Mouse (Mus musculus) liver, embryonic 16.5 days (tissue): ENCODE measurements around the gene Psmb10. TPM values are rescaled to one million over a fixed set of nuclear protein-coding genes. Genes with fewer than 3 reads are reported as not detected.

Experiments used
- ATAC-seq: fragments of 200-750 bp; cut with Nextera tagmentation; 2 replicates; pipeline ENCODE4 v1.8.0; 2017; ENCODE audit warnings: low read depth, mild to moderate bottlenecking, moderate number of reproducible peaks, moderate library complexity
- H3K27ac ChIP-seq: fragments of 300-500 bp; sonication (generic); 2 replicates; pipeline ENCODE4 v1.5.1; 2014; ENCODE audit warnings: mild to moderate bottlenecking, low read length
- H3K27me3 ChIP-seq: fragments of 300-500 bp; sonication (generic); 2 replicates; pipeline ENCODE4 v1.6.1; 2014; ENCODE audit warnings: low read depth, low read length, mixed read lengths; ENCODE audit not compliant: control insufficient read depth, insufficient read depth
- H3K36me3 ChIP-seq: fragments of 300-500 bp; sonication (generic); 2 replicates; pipeline ENCODE4 v1.6.1; 2014; ENCODE audit warnings: mild to moderate bottlenecking; ENCODE audit not compliant: control insufficient read depth, insufficient read depth
- H3K4me1 ChIP-seq: fragments of 300-500 bp; sonication (generic); 2 replicates; pipeline ENCODE4 v1.6.1; 2014; ENCODE audit warnings: low read depth, low read length, mixed read lengths; ENCODE audit not compliant: control insufficient read depth
- H3K4me2 ChIP-seq: fragments of 300-500 bp; sonication (generic); 2 replicates; pipeline ENCODE4 v1.6.1; 2014; ENCODE audit warnings: low read depth, low read length, mixed read lengths
- H3K4me3 ChIP-seq: fragments of 300-500 bp; sonication (generic); 2 replicates; pipeline ENCODE4 v1.5.1; 2014; ENCODE audit warnings: low read depth, mild to moderate bottlenecking, low read length
- H3K9ac ChIP-seq: fragments of 300-500 bp; sonication (generic); 2 replicates; pipeline ENCODE4 v1.6.1; 2014; ENCODE audit warnings: low read depth, low read length
- H3K9me3 ChIP-seq: fragments of 300-500 bp; sonication (generic); replicated peaks from 2 replicates; pipeline ENCODE4 v1.6.1; 2016; ENCODE audit warnings: low read length; ENCODE audit not compliant: control insufficient read depth
- WGBS: fragments of 180-500 bp; shearing (Covaris S2); extraction: QIAGEN DNeasy Blood & Tissue Kit; methylation state at CpG from one replicate; pipeline ENCODE4 v1.1.7; 2014; ENCODE audit not compliant: insufficient replicate concordance; 5-methylcytosine and 5-hydroxymethylcytosine counted together
- microRNA-seq: library from miRNA; unstranded; fragments of <30 nt; microRNA quantifications from one replicate; pipeline ENCODE4, GENCODE M21; 2016
- polyA plus RNA-seq: library from polyadenylated mRNA; unstranded; fragments of >200 nt; fragmentation: Nextera tagmentation; extraction: Ambion mirVana; gene quantifications from 2 replicates; pipeline ENCODE4 v1.2.1, GENCODE M21; 2015

The Psmb10 gene
- polyA plus RNA-seq, 1 experiment from 2014 or later: 40.6 TPM

GRCm38 (mm10) chr8:105893339-105893738 lies 44.9 kb downstream of the Psmb10 start, which contains the start of gene Nrn1l:
TSS of gene Nrn1l (plus strand) at chr8:105893567.
- peak; percentile 72 for ATAC-seq
- H3K9me3 ChIP-seq: no peaks in the 10 kb centered on the region
- no peak within 1 kb of the TSS for H3K9ac ChIP-seq
- H3K27me3 ChIP-seq: no peaks in the 10 kb centered on the region
- 40% methylated on average over 11 of the region's 11 CpGs for WGBS
- H3K4me3 ChIP-seq: no peak within 1 kb of the TSS
- H3K27ac ChIP-seq: no peak within 1 kb of the TSS
- peaks cover 33% of the 10 kb centered on the region for H3K36me3 ChIP-seq
- no peak within 1 kb of the TSS for H3K4me2 ChIP-seq
- no peaks in the 10 kb centered on the region; the same call in 1 of the 2 replicates for H3K4me1 ChIP-seq

DNA sequence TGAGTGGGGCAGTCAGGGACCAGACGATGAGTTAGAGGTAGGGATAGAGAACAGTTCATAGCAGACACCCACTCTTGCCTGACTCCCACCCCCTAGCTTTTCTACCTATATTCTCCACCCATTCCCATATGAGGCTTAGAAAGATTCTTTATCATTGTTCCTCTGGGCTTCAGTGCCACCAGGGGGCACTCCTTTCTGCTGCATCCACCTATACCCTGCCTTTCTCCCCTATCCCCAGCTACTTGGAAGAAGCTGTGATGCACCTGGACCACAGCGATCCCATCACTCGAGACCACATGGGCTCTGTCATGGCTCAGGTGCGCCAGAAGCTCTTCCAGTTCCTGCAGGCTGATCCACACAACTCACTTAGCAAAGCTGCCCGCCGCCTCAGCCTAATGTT lies 45.8 kb downstream of the Psmb10 start:
- no peak for ATAC-seq
- 77% methylated on average over 6 of the region's 6 CpGs for WGBS
- Histone ChIP-seq H3K27ac (no peak overlapping the region), H3K36me3 (peaks cover 42% of the 10 kb centered on the region), H3K4me1 (no peaks in the 10 kb centered on the region), H3K27me3 (no peaks in the 10 kb centered on the region), H3K4me3 (no peak overlapping the region), H3K9ac (no peak overlapping the region), H3K4me2 (no peak overlapping the region), H3K9me3 (no peaks in the 10 kb centered on the region)

GRCm38 (mm10) chr8:105890870-105891269 lies 47.4 kb downstream of the Psmb10 start:
- WGBS: 77% methylated on average over 6 of the region's 6 CpGs
- no peak overlapping the region for H3K4me3 ChIP-seq
- H3K4me1 ChIP-seq: no peaks in the 10 kb centered on the region
- no peaks in the 10 kb centered on the region for H3K9me3 ChIP-seq
- peaks cover 57% of the 10 kb centered on the region for H3K36me3 ChIP-seq
- ATAC-seq: no peak
- H3K27ac ChIP-seq: no peak overlapping the region
- no peak overlapping the region for H3K4me2 ChIP-seq
- H3K9ac ChIP-seq: no peak overlapping the region
- H3K27me3 ChIP-seq: no peaks in the 10 kb centered on the region

DNA sequence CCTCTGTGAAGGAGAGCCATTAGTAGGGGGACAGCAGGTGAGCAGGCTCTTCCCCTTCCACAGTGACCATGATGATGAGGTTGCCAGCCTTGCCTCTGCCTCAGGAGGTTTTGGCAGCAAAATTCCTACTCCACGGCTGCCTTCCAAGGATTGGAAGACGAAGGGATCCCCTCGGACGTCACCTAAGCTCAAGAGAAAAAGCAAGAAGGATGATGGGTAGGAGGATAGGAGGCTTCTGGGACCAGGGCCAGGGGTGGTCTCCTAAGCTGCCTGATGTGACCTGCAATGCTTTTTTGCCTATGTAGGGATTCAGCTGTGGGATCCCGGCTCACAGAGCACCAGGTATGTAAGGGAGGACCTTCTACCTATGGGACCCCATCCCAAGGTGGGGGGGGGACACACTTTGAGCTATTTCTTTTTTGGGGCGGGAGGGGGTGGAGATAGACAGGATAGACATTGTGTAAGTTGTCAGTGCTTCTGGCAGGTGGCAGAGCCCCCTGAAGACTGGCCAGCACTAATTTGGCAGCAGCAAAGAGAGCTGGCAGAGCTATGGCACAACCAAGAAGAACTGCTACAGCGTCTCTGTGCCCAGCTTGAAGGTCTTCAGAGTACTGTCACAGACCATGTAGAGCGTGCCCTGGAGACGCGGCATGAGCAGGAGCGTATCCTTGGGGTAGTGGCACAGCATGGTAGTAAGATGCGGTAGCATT lies 48.3 kb downstream of the Psmb10 start:
- H3K27me3 ChIP-seq: no peaks in the 10 kb centered on the region
- no peak overlapping the region for H3K27ac ChIP-seq
- H3K4me1 ChIP-seq: no peaks in the 10 kb centered on the region
- no peak for ATAC-seq
- H3K4me3 ChIP-seq: no peak overlapping the region
- no peak overlapping the region for H3K9ac ChIP-seq
- no peak overlapping the region for H3K4me2 ChIP-seq
- H3K9me3 ChIP-seq: no peaks in the 10 kb centered on the region
- 83% methylated on average over 12 of the region's 12 CpGs for WGBS
- H3K36me3 ChIP-seq: peaks cover 66% of the 10 kb centered on the region

Small RNA genes lying within 50 kb of the gene (microRNA-seq; reads per million reads assigned to microRNA genes)
- gene Mir7074: not detected

Other genes with a start within 250 kb of the Psmb10 start
- gene Acd, start 237.3 kb downstream of the Psmb10 start, polyA plus RNA-seq: 19.1 and 20.8 TPM in 2 replicates
- gene Pard6a, start 237.3 kb downstream of the Psmb10 start, polyA plus RNA-seq: 5.7 and 6.1 TPM in 2 replicates
- gene 4933405L10Rik, start 230.8 kb downstream of the Psmb10 start, polyA plus RNA-seq: not detected in 2 replicates
- 3.5 and 4.1 TPM in 2 replicates for gene Enkd1, start 230.2 kb downstream of the Psmb10 start, polyA plus RNA-seq
- 1.6 and 1.8 TPM in 2 replicates for gene Gfod2, start 179.8 kb downstream of the Psmb10 start, polyA plus RNA-seq
- 44.3 and 50.1 TPM in 2 replicates for gene Ranbp10, start 111.1 kb downstream of the Psmb10 start, polyA plus RNA-seq
- gene Tsnaxip1, start 110.7 kb downstream of the Psmb10 start, polyA plus RNA-seq: 0.07 TPM in 2 replicates
- 19.1 and 20.5 TPM in 2 replicates for gene Cenpt, start 85.2 kb downstream of the Psmb10 start, polyA plus RNA-seq
- gene Thap11, start 83.3 kb downstream of the Psmb10 start, polyA plus RNA-seq: 25.4 and 26.4 TPM in 2 replicates
- gene Nutf2, start 77.9 kb downstream of the Psmb10 start, polyA plus RNA-seq: 88.9 and 95.7 TPM in 2 replicates
- gene Edc4, start 57.6 kb downstream of the Psmb10 start, polyA plus RNA-seq: 15.9 and 17.4 TPM in 2 replicates
- not detected in 2 replicates for gene Nrn1l, start 44.9 kb downstream of the Psmb10 start, polyA plus RNA-seq
- gene Pskh1, start 38.0 kb downstream of the Psmb10 start, polyA plus RNA-seq: 10.0 and 12.2 TPM in 2 replicates
- gene Ctrl, start 4.6 kb downstream of the Psmb10 start, polyA plus RNA-seq: 0.22 TPM in 1 of 2 replicates, not detected in the other
- gene Lcat, start 4.9 kb upstream of the Psmb10 start, polyA plus RNA-seq: 88.0 and 97.1 TPM in 2 replicates
- gene Slc12a4, start 27.7 kb upstream of the Psmb10 start, polyA plus RNA-seq: 11.1 and 12.0 TPM in 2 replicates
- gene Dpep3, start 41.0 kb upstream of the Psmb10 start, polyA plus RNA-seq: not detected in 2 replicates
- gene Dus2, start 52.9 kb upstream of the Psmb10 start, polyA plus RNA-seq: 10.5 and 10.9 TPM in 2 replicates
- gene Dpep2nb, start 67.5 kb upstream of the Psmb10 start, polyA plus RNA-seq: not detected in 2 replicates
- gene Ddx28, start 73.4 kb upstream of the Psmb10 start, polyA plus RNA-seq: 8.7 and 9.6 TPM in 2 replicates
- gene Nfatc3, start 120.4 kb upstream of the Psmb10 start, polyA plus RNA-seq: 2.4 and 3.0 TPM in 2 replicates
- 17.5 and 20.1 TPM in 2 replicates for gene Esrp2, start 198.5 kb upstream of the Psmb10 start, polyA plus RNA-seq
- gene Pla2g15, start 212.0 kb upstream of the Psmb10 start, polyA plus RNA-seq: 8.8 and 9.1 TPM in 2 replicates
- 4.1 and 4.3 TPM in 2 replicates for gene Slc7a6, start 230.4 kb upstream of the Psmb10 start, polyA plus RNA-seq